Mouse (Mus musculus) forebrain, embryonic 11.5 days (tissue): ENCODE measurements around the gene Mrgpra6. TPM values are rescaled to one million over a fixed set of nuclear protein-coding genes. Genes with fewer than 3 reads are reported as not detected.

Experiments
- ATAC-seq: fragments of 200-750 bp; cut with Nextera tagmentation; replicated peaks from 2 replicates; pipeline ENCODE4 v1.8.0; 2017; ENCODE audit warnings: moderate TSS enrichment; ENCODE audit not compliant: low FRiP score
- DNase-seq: peaks from one replicate; pipeline ENCODE4 v3.0.0-alpha.2; 2017; ENCODE audit warnings: low spot score
- H3K27ac ChIP-seq: fragments of 300-500 bp; sonication (generic); 2 replicates; pipeline ENCODE4 v1.5.1; 2014; ENCODE audit warnings: low read depth, low read length
- H3K27me3 ChIP-seq: fragments of 300-500 bp; sonication (generic); 2 replicates; pipeline ENCODE4 v1.6.1; 2014; ENCODE audit warnings: mild to moderate bottlenecking, low read length, mixed read lengths; ENCODE audit not compliant: control insufficient read depth, insufficient read depth
- H3K36me3 ChIP-seq: fragments of 300-500 bp; sonication (generic); 2 replicates; pipeline ENCODE4 v1.6.1; 2014; ENCODE audit warnings: mild to moderate bottlenecking, low read length, moderate library complexity, mixed read lengths; ENCODE audit not compliant: control insufficient read depth, insufficient read depth
- H3K4me1 ChIP-seq: fragments of 300-500 bp; sonication (generic); replicated peaks from 2 replicates; pipeline ENCODE4 v1.6.1; 2014; ENCODE audit warnings: low read length, mixed read lengths; ENCODE audit not compliant: control insufficient read depth, insufficient read depth
- H3K4me2 ChIP-seq: fragments of 300-500 bp; sonication (generic); 2 replicates; pipeline ENCODE4 v1.6.1; 2014; ENCODE audit warnings: low read depth, mild to moderate bottlenecking, low read length, moderate library complexity, mixed read lengths; ENCODE audit not compliant: severe bottlenecking
- H3K4me3 ChIP-seq: fragments of 300-500 bp; sonication (generic); 2 replicates; pipeline ENCODE4 v1.5.1; 2014; ENCODE audit warnings: low read depth, low read length
- H3K9ac ChIP-seq: fragments of 300-500 bp; sonication (generic); 2 replicates; pipeline ENCODE4 v1.6.1; 2014; ENCODE audit warnings: low read length
- H3K9me3 ChIP-seq: fragments of 300-500 bp; sonication (generic); 2 replicates; pipeline ENCODE4 v1.6.1; 2016; ENCODE audit warnings: low read length, mixed read lengths; ENCODE audit not compliant: control insufficient read depth
- WGBS: fragments of 180-500 bp; shearing (Covaris S2); extraction: QIAGEN DNeasy Blood & Tissue Kit; methylation state at CpG from one replicate; pipeline ENCODE4 v1.1.7; 2014; 5-methylcytosine and 5-hydroxymethylcytosine counted together
- polyA plus RNA-seq: library from polyadenylated mRNA; unstranded; fragments of >200 nt; fragmentation: Nextera tagmentation; extraction: Ambion mirVana; gene quantifications from 2 replicates; pipeline ENCODE4 v1.2.1, GENCODE M21; 2014

Mrgpra6 gene
- polyA plus RNA-seq, 1 experiment from 2014 or later: not detected

DNA sequence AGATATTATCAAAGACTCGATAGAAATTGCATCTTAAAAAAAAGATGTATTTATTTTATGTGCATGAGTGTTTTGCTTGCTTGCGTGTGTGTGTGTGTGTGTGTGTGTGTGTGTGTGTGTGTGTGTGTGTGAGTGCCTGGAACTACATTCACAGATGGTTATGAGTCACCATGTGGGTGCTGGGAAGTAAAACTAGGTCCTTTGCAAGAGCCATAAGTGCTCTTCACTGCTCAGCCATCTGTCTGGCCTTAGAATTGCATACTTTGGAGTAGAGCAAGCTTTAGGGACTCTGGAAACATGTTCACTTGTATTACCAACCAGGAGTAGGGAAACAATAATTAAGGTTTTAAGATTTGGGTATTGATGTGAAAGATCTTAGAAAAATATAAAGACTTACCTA is 48.9 kb downstream of the Mrgpra6 start:
- no peaks in the 10 kb centered on the region for H3K9me3 ChIP-seq
- H3K27me3 ChIP-seq: no peaks in the 10 kb centered on the region
- no peaks in the 10 kb centered on the region for H3K4me1 ChIP-seq
- ATAC-seq (no peak), DNase-seq (no peak)
- no peak overlapping the region for H3K4me3 ChIP-seq
- no peak overlapping the region for H3K27ac ChIP-seq
- H3K36me3 ChIP-seq: no peaks in the 10 kb centered on the region
- 81% methylated on average over 2 of the region's 2 CpGs for WGBS
- H3K4me2 ChIP-seq: no peak overlapping the region
- H3K9ac ChIP-seq: no peak overlapping the region

DNA sequence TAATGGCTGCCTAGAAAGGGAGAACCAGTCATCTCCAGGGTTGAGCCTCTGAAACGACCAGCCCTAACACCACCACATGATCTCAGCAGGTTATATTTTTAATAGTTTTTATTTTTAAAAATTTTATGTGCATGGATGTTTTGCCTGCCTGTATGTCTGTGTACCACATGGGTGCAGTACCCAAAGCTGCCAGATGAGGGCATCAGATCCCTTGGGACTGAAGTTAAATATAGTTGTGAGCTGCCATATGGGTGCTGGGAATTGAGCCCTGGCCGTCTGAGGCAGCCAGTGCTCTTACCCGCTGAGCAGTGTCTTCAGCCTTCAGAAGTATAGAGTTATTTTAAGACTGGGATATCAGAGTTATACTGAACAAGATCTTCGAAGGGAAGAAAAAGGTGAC is 49.3 kb downstream of the Mrgpra6 start:
- DNase-seq (no peak), ATAC-seq (no peak)
- 92% methylated on average over 4 of the region's 4 CpGs for WGBS
- Histone ChIP-seq H3K36me3 (no peaks in the 10 kb centered on the region), H3K4me2 (no peak overlapping the region), H3K9ac (no peak overlapping the region), H3K27ac (no peak overlapping the region), H3K4me1 (no peaks in the 10 kb centered on the region), H3K9me3 (no peaks in the 10 kb centered on the region), H3K4me3 (no peak overlapping the region), H3K27me3 (no peaks in the 10 kb centered on the region)

DNA sequence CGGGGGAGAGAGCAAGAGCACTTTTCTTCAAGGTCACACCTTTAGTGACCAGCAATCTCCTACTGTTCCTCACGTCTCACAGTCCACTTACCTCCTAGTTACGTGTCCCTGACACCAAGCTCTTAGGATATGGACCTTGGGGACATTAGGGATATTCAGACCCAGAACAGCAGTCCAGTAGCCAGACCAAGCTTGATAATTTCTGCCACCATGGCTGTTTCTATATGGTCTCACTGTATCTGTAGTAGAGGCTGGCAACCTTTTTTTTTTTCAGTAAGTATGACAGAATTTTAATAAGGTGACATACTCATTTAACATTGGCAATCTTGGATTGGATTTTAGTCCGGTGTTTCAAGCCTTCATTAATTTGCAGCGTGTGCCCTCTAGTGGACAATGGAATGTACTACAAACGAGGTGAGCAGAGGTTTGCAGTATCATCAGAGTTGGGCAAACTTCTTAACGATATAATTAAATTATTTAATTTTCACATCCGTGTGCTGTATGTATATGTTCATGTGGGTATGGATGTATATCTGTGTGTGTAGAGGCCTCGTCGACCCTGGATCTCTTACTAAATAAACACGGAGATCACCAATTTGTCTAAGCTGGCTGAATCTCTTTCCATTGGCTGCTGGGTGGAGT is 54.2 kb downstream of the Mrgpra6 start:
- 19% methylated on average over 11 of the region's 11 CpGs for WGBS
- no peaks in the 10 kb centered on the region for H3K36me3 ChIP-seq
- no peaks in the 10 kb centered on the region for H3K9me3 ChIP-seq
- no peak overlapping the region for H3K9ac ChIP-seq
- no peak overlapping the region for H3K27ac ChIP-seq
- H3K4me1 ChIP-seq: no peaks in the 10 kb centered on the region
- DNase-seq: no peak
- no peak overlapping the region for H3K4me3 ChIP-seq
- no peak overlapping the region for H3K4me2 ChIP-seq
- H3K27me3 ChIP-seq: no peaks in the 10 kb centered on the region
- 0 out of 2 replicates have a peak, but pooled peaks have one; percentile 5 for ATAC-seq

DNA sequence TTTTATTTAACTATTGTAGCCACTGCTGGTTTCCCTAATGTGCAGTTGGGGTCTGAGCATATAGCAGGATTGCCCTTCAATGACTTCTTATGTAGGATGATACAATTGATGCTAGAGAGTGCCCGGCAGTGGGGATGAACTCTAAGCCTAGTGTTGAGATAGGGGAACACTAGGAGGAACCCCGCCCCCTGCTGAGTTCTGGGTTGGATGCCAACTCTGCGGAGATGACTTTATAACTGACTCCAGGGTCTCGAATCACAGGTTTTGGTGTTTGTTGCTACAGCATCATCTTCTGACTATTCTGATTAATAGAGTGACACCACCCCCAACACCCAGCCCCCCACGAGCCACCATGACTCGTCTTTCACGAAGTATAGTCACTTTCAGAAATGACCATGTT is 56.4 kb downstream of the Mrgpra6 start:
- 79% methylated on average over 7 of the region's 7 CpGs for WGBS

DNA sequence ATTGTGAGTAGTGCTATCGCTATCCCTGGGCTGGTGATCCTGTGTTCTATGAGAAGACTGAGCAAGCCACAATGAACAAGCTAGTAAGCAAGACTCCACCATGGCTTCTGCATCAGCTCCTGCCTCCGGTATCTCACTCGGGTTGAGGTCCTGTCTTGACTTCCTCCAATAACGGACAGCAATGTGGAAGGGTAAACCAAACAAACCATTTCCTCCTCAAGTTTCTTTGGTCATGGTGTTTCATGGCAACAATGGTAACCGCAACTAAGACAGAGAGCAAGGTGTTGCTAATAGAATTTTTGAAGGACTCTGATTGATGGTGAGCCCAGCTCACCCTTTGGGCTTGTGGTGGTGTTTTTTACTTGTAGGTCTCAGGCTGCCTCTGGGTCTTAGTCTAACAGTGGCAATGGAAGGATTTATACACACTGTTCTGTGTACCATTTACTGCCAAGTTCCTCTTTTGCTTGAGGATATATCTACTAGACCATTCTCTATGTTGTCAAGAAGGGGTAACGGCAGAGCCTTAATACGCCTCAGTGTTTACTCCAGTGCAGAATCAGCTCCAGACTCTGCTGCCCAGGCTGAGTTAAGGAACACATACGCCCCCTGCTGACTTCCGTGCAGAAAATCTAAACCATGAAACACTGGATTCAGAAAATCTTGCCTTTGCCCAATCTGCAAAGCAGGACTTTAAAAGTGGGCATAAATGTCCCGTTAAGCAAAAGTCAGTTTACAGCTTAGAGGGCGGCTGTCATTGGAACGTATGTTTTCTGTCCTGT is 58.5 kb downstream of the Mrgpra6 start:
- H3K4me2 ChIP-seq: no peak overlapping the region
- no peaks in the 10 kb centered on the region for H3K4me1 ChIP-seq
- DNase-seq: no peak
- no peaks in the 10 kb centered on the region for H3K9me3 ChIP-seq
- H3K27ac ChIP-seq: no peak overlapping the region
- no peak overlapping the region for H3K9ac ChIP-seq
- H3K4me3 ChIP-seq: no peak overlapping the region
- no peaks in the 10 kb centered on the region for H3K36me3 ChIP-seq
- H3K27me3 ChIP-seq: no peaks in the 10 kb centered on the region
- 65% methylated on average over 12 of the region's 12 CpGs for WGBS
- ATAC-seq: no peak

More for the DNA sequence above, 56.4 kb downstream of the Mrgpra6 start:
- no peaks in the 10 kb centered on the region for H3K36me3 ChIP-seq
- H3K27me3 ChIP-seq: no peaks in the 10 kb centered on the region
- no peak for DNase-seq
- no peak for ATAC-seq
- no peaks in the 10 kb centered on the region for H3K4me1 ChIP-seq
- H3K4me3 ChIP-seq: no peak overlapping the region
- H3K4me2 ChIP-seq: no peak overlapping the region
- H3K9ac ChIP-seq: no peak overlapping the region
- no peak overlapping the region for H3K27ac ChIP-seq
- H3K9me3 ChIP-seq: no peaks in the 10 kb centered on the region

DNA sequence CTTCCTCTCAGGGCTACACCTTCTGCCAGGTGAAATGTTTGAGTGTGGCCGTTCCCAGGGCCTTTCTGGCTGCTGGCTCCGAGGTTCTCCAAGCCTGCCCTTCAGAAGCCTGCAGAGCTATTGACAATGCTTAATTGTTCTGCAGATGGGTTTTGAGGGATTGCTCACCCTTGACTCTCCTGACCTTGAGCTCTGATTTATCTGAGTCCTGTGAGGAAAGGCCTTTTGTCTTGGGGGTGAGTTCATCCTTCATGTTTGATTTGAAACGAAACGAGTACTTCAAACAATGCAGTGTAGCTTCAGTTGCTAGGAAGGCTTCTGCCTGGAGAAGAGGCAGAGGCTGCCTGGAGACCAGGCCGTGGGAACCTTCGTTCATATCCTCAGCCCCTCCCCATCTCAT is 60.4 kb downstream of the Mrgpra6 start:
- no peak for DNase-seq
- H3K4me2 ChIP-seq: no peak overlapping the region
- no peak overlapping the region for H3K27ac ChIP-seq
- H3K9ac ChIP-seq: no peak overlapping the region
- WGBS: 42% methylated on average over 6 of the region's 6 CpGs
- H3K27me3 ChIP-seq: no peaks in the 10 kb centered on the region
- no peaks in the 10 kb centered on the region for H3K9me3 ChIP-seq
- no peak for ATAC-seq
- H3K4me3 ChIP-seq: no peak overlapping the region
- no peaks in the 10 kb centered on the region for H3K36me3 ChIP-seq
- H3K4me1 ChIP-seq: no peaks in the 10 kb centered on the region

DNA sequence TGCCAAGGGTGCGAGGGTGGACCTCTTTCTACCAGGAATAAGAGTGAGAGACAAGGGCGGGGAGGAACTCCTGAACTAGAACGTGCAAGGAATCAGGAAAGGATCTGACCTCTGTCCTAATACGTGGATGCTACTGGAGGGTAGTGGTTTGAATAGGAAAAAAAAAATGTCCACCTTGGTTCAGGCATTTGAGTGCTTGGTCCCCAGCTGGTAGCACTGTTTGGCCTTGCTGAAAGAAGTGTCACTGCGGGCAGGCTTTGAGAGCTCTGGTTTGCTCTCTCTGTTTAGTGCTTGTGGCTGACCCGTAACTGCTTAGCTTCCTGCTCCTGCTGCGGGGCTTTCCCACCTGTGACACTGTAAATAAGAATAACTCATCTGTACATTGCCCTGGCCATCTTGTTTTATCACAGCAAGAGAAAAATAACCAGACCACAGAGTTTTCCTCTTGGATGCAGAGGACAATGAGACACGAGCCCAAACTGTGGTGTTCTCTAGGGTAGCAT is 64.8 kb downstream of the Mrgpra6 start:
- no peak for ATAC-seq
- no peaks in the 10 kb centered on the region for H3K27me3 ChIP-seq
- no peak for DNase-seq
- no peaks in the 10 kb centered on the region for H3K4me1 ChIP-seq
- WGBS: 82% methylated on average over 8 of the region's 8 CpGs
- H3K9ac ChIP-seq: no peak overlapping the region
- no peak overlapping the region for H3K4me2 ChIP-seq
- no peaks in the 10 kb centered on the region for H3K9me3 ChIP-seq
- no peak overlapping the region for H3K27ac ChIP-seq
- no peak overlapping the region for H3K4me3 ChIP-seq
- no peaks in the 10 kb centered on the region for H3K36me3 ChIP-seq
